Mouse (Mus musculus): Measurements from ENCODE around the gene Myom1.

Gene Myom1

GRCm38 (mm10) chr17:71136384-71137333 is 134.2 kb downstream of the Myom1 start:
- DNase-seq (ENCODE audit: low read depth, low spot score) = no peak

GRCm38 (mm10) chr17:71137334-71137721 is 134.9 kb downstream of the Myom1 start:
- DNase-seq (ENCODE audit: low read depth, low spot score) = no peak

- DNase-seq (ENCODE audit: low read depth, low spot score) = no peak
Observed at GRCm38 (mm10) chr17:71142068-71142467, 139.6 kb downstream of the Myom1 start.

GRCm38 (mm10) chr17:71143155-71143554 is 140.7 kb downstream of the Myom1 start:
- no peak for DNase-seq (ENCODE audit: low read depth, low spot score)

- DNase-seq (ENCODE audit: low read depth, low spot score) = no peak
Observed at GRCm38 (mm10) chr17:71144322-71145116, 142.1 kb downstream of the Myom1 start.

- no peak for DNase-seq (ENCODE audit: low read depth, low spot score)
Observed at GRCm38 (mm10) chr17:71145248-71145961, 143.0 kb downstream of the Myom1 start.

GRCm38 (mm10) chr17:71153356-71153755 is 150.9 kb downstream of the Myom1 start:
- no peak for DNase-seq (ENCODE audit: low read depth, low spot score)

- DNase-seq (ENCODE audit: low read depth, low spot score) = no peak
Observed at GRCm38 (mm10) chr17:71155271-71155670, 152.8 kb downstream of the Myom1 start.

GRCm38 (mm10) chr17:71159152-71159567 is 156.7 kb downstream of the Myom1 start:
- no peak for DNase-seq (ENCODE audit: low read depth, low spot score)

- DNase-seq (ENCODE audit: low read depth, low spot score) = no peak
Observed at GRCm38 (mm10) chr17:71159720-71160119, 157.3 kb downstream of the Myom1 start.

- DNase-seq (ENCODE audit: low read depth, low spot score) = no peak
Observed at GRCm38 (mm10) chr17:71160244-71160995, 158.0 kb downstream of the Myom1 start.

- DNase-seq (ENCODE audit: low read depth, low spot score) = no peak
Observed at GRCm38 (mm10) chr17:71164991-71165390, 162.6 kb downstream of the Myom1 start.

GRCm38 (mm10) chr17:71168205-71168815 is 165.9 kb downstream of the Myom1 start:
- no peak for DNase-seq (ENCODE audit: low read depth, low spot score)

- no peak for DNase-seq (ENCODE audit: low read depth, low spot score)
Observed at GRCm38 (mm10) chr17:71168846-71169245, 166.4 kb downstream of the Myom1 start.

GRCm38 (mm10) chr17:71169639-71170038 is 167.2 kb downstream of the Myom1 start:
- no peak for DNase-seq (ENCODE audit: low read depth, low spot score)

GRCm38 (mm10) chr17:71171161-71171560 is 168.7 kb downstream of the Myom1 start:
- no peak for DNase-seq (ENCODE audit: low read depth, low spot score)

All from retina, adult 2 months (tissue).